Mouse (Mus musculus) liver, adult 2 months (tissue): Measurements from ENCODE around the gene Phpt1.

ENCODE experiments used
- CTCF ChIP-seq: fragments of 200-500 bp; IDR thresholded peaks from 2 replicates; pipeline ENCODE4 v1.5.1; 2011; ENCODE audit warnings: low read depth, low read length, control low read depth
- POLR2A ChIP-seq: fragments of 200-500 bp; IDR thresholded peaks from 2 replicates; pipeline ENCODE4 v1.6.1; 2011; ENCODE audit warnings: low read length, control low read depth; ENCODE audit not compliant: insufficient read depth; ENCODE audit errors: extremely low read depth

DNA sequence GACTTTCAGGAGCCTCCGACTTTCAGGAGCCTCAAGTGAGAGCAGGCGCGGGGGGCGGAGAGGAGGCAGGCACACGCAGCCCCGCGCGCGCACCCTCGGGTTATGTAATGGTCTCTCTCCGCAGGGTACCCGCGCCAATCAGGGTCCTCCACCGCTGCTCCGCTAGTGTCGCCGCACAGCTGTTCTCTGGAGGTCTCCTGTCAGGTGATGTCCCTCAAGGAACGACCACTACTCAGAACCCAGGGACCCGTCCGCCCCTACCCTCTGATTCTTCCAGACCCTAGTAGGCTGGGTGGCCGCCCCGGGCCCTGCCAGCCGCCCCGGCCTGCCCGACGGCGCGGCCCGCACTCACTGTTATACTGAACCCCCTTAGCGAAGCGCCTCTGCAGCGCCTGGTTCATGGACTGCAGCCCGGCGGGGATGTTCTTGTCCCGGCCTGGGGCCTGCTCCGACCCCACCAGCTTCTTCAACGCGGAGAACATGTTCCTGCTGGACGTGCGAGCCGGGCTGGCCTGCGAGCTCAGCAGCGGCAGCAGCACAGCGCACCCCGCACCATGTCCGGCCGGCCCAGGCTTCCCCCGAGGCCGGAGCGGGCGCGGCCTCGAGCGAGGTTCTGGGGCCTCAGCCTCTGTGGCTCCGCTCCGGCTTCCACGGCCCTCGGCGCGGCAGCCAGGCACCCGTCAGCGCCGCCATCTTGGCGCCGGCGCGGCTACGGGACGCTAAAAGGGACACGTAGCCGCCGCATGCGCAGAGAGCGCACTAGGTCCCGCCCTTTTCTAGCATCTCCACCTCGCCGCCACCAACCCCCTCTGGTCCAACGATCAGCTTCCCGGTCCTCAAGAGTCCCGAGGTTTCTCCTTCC is 33.0 kb upstream of the Phpt1 start, which contains the start of gene Rabl6:
- TF ChIP-seq POLR2A (peak; percentile 73), CTCF (no peak)
